ENCODE assay signal across 36 mouse cellular contexts in the genomic region with DNA sequence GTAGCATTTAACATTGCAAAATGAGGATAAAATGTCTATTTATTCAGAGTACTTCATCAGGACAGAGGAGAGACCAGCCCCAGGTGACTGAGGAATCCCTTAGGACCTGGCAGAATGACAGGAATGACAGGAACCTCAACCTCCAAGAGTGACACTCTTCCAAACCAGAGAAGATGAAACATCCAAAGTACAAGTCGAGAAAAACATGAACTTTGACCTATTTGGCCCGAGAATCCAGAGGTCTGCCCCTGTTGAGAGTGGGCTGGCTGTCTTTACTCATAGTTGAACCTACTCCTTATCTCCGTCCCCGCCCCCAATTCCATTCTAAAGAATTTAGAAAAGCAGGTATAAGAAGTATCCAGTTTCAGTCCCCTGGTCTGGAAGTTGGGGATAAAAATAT. TPM values are rescaled to one million over a fixed set of nuclear protein-coding genes. Genes with fewer than 3 reads are reported as not detected.
A peak's percentile ranks its signal among the peaks of the same experiment; 100 is the strongest.
DNase-seq lines count a peak whose midpoint lies in the region; ATAC-seq and TF ChIP-seq lines count a peak whose summit lies in the region.
"Had no signal": no experiment of that assay in that cellular context is flagged by ENCODE, and none has a peak within 500 bp of the region (broad histone marks: within the 10 kb centered on the region; RNA-seq: fewer than 3 reads in every experiment).

No protein-coding gene starts in this region.

- TF ChIP-seq CTCF in liver, adult 2 months (IDR thresholded peaks at IDR 0.05; ENCODE audit: low read depth, low read length) = no peak
- no peak for TF ChIP-seq CTCF in CH12.LX (conservative IDR thresholded peaks at IDR 0.05 in 1 of 2, IDR thresholded peaks at IDR 0.05 in 1 of 2; ENCODE audit: low read depth in 2 of 2, low read length in 2 of 2)

- TF ChIP-seq RAD21 in CH12.LX (IDR thresholded peaks at IDR 0.05; ENCODE audit: low read depth, low read length) = no peak

- no peak overlapping the region for H3K4me2 ChIP-seq in intestine, embryonic 16.5 days (ENCODE audit: low read depth, low read length)
- no peak overlapping the region for H3K4me2 ChIP-seq in intestine, embryonic 15.5 days (replicated peaks)
- no peak overlapping the region for H3K4me2 ChIP-seq in liver, embryonic 11.5 days
- H3K4me2 ChIP-seq in CH12.LX (ENCODE audit: insufficient read depth, low read depth, poor library complexity, severe bottlenecking) = peak overlapping the region; percentile 1; the same call in 1 of the 2 replicates
- H3K4me2 ChIP-seq in stomach, embryonic 16.5 days (ENCODE audit: low read depth, low read length) = peak overlapping the region; percentile 50
- H3K4me2 ChIP-seq: embryonic facial prominence, embryonic 12.5 days; forebrain, embryonic 15.5 days; hindbrain, embryonic 15.5 days; midbrain, embryonic 13.5 days; neural tube, embryonic 13.5 days had no signal

- TF ChIP-seq POLR2A in liver, adult 2 months (IDR thresholded peaks at IDR 0.05; ENCODE audit: extremely low read depth, insufficient read depth, low read length) = no peak
- no peak for TF ChIP-seq POLR2A in CH12.LX (IDR thresholded peaks at IDR 0.05; ENCODE audit: low read depth, low read length)

- no peak for ATAC-seq in intestine, embryonic 16.5 days
- no peak for ATAC-seq in intestine, embryonic 15.5 days
- ATAC-seq in liver, embryonic 11.5 days (replicated peaks; ENCODE audit: low FRiP score) = no peak
- no peak for ATAC-seq in stomach, embryonic 16.5 days (ENCODE audit: insufficient read depth, low FRiP score)
- ATAC-seq: forebrain, embryonic 15.5 days; inflammation-experienced regulatory T-cells, adult 6 months; midbrain, embryonic 13.5 days had no signal

- 0 out of 2 replicates have a peak overlapping the region, but pooled peaks have one; percentile 31 for H3K27ac ChIP-seq in intestine, embryonic 16.5 days (ENCODE audit: low read length)
- H3K27ac ChIP-seq in intestine, embryonic 15.5 days = no peak overlapping the region
- no peak overlapping the region for H3K27ac ChIP-seq in liver, adult 2 months (replicated peaks; ENCODE audit: insufficient read depth, low read depth, low read length)
- H3K27ac ChIP-seq in liver, embryonic 11.5 days (ENCODE audit: low read depth, low read length) = no peak overlapping the region
- H3K27ac ChIP-seq in CH12.LX (ENCODE audit: insufficient read depth, low read depth) = no peak overlapping the region
- peak overlapping the region; percentile 96 for H3K27ac ChIP-seq in stomach, embryonic 16.5 days (ENCODE audit: low read length)
- H3K27ac ChIP-seq: embryonic facial prominence, embryonic 12.5 days; forebrain, embryonic 10.5 days; forebrain, embryonic 15.5 days; hindbrain, embryonic 10.5 days; hindbrain, embryonic 15.5 days; kidney, postnatal 0 days; macrophage; midbrain, embryonic 13.5 days; neural tube, embryonic 13.5 days had no signal

- H3K4me1 ChIP-seq in intestine, embryonic 16.5 days (ENCODE audit: control insufficient read depth, insufficient read depth, low read length) = peaks cover 19% of the 10 kb centered on the region
- H3K4me1 ChIP-seq in intestine, embryonic 15.5 days (replicated peaks) = peaks cover 10% of the 10 kb centered on the region; the same call in 1 of the 2 replicates
- H3K4me1 ChIP-seq in liver, adult 2 months (ENCODE audit: control insufficient read depth, insufficient read depth, low read length) = peaks cover 27% of the 10 kb centered on the region
- H3K4me1 ChIP-seq in liver, embryonic 11.5 days (replicated peaks; ENCODE audit: control insufficient read depth, insufficient read depth, low read length) = peaks cover 2% of the 10 kb centered on the region; the same call in 1 of the 2 replicates
- H3K4me1 ChIP-seq in CH12.LX (ENCODE audit: control insufficient read depth in 1 of 2, insufficient read depth in 2 of 2) = no peaks in the 10 kb centered on the region
- peaks cover 8% of the 10 kb centered on the region; the same call in 1 of the 2 replicates for H3K4me1 ChIP-seq in stomach, embryonic 16.5 days (ENCODE audit: control insufficient read depth, insufficient read depth, low read length)
- H3K4me1 ChIP-seq: embryonic facial prominence, embryonic 12.5 days; hindbrain, embryonic 15.5 days; neural tube, embryonic 13.5 days had no signal

- H3K36me3 ChIP-seq in intestine, embryonic 16.5 days (ENCODE audit: control insufficient read depth, insufficient read depth, low read length) = no peaks in the 10 kb centered on the region
- no peaks in the 10 kb centered on the region for H3K36me3 ChIP-seq in intestine, embryonic 15.5 days
- no peaks in the 10 kb centered on the region for H3K36me3 ChIP-seq in liver, adult 2 months (ENCODE audit: control insufficient read depth, insufficient read depth, low read length)
- no peaks in the 10 kb centered on the region for H3K36me3 ChIP-seq in liver, embryonic 11.5 days (ENCODE audit: control insufficient read depth, insufficient read depth, low read length)
- no peaks in the 10 kb centered on the region for H3K36me3 ChIP-seq in CH12.LX (replicated peaks in 1 of 2; ENCODE audit: control insufficient read depth in 1 of 2, insufficient read depth in 1 of 2, low read length in 1 of 2)
- no peaks in the 10 kb centered on the region for H3K36me3 ChIP-seq in stomach, embryonic 16.5 days (ENCODE audit: control insufficient read depth, insufficient read depth, low read length)
- H3K36me3 ChIP-seq: embryonic facial prominence, embryonic 12.5 days; forebrain, embryonic 10.5 days; forebrain, embryonic 15.5 days; hindbrain, embryonic 10.5 days; hindbrain, embryonic 15.5 days; midbrain, embryonic 13.5 days; neural tube, embryonic 13.5 days had no signal

- WGBS in intestine, embryonic 16.5 days = 52% methylated on average over 4 of the region's 4 CpGs
- 33% methylated on average over 4 of the region's 4 CpGs for WGBS in intestine, embryonic 15.5 days
- WGBS in liver, adult 2 months = 10% methylated on average over 4 of the region's 4 CpGs
- 53% methylated on average over 4 of the region's 4 CpGs for WGBS in liver, embryonic 11.5 days
- WGBS in stomach, embryonic 16.5 days = 45% methylated on average over 4 of the region's 4 CpGs

- intact Hi-C loops in left cerebral cortex, postnatal 25 days (cut with DNase I) = no loop called here

- dilution Hi-C loops in CH12.LX (cut with MboI; ENCODE audit: extremely low pct_ligation_motif_present, extremely low pct_unique_long_range_greater_than_20kb, low sequenced_read_pairs) = no loop called here

- no peaks in the 10 kb centered on the region for H3K79me2 ChIP-seq in liver, adult 2 months (ENCODE audit: control insufficient read depth, insufficient read depth, low read length)
- no peaks in the 10 kb centered on the region for H3K79me2 ChIP-seq in CH12.LX (replicated peaks; ENCODE audit: control insufficient read depth, extremely low read depth, insufficient read depth, poor library complexity, severe bottlenecking)

- H3K27me3 ChIP-seq in intestine, embryonic 16.5 days (replicated peaks; ENCODE audit: control insufficient read depth, insufficient read depth, low read length) = no peaks in the 10 kb centered on the region
- H3K27me3 ChIP-seq in intestine, embryonic 15.5 days (replicated peaks) = no peaks in the 10 kb centered on the region
- 0 out of 2 replicates have a peak, but pooled peaks cover 2% of the 10 kb centered on the region for H3K27me3 ChIP-seq in liver, adult 2 months (ENCODE audit: control insufficient read depth, insufficient read depth, low read length)
- no peaks in the 10 kb centered on the region for H3K27me3 ChIP-seq in liver, embryonic 11.5 days (replicated peaks; ENCODE audit: control insufficient read depth, insufficient read depth, low read length)
- H3K27me3 ChIP-seq in CH12.LX (replicated peaks) = peaks cover 94% of the 10 kb centered on the region
- no peaks in the 10 kb centered on the region for H3K27me3 ChIP-seq in stomach, embryonic 16.5 days (ENCODE audit: control insufficient read depth, insufficient read depth, low read length)
- H3K27me3 ChIP-seq: embryonic facial prominence, embryonic 12.5 days; forebrain, embryonic 15.5 days; hindbrain, embryonic 15.5 days; midbrain, embryonic 13.5 days; neural tube, embryonic 13.5 days had no signal

- H3K4me3 ChIP-seq in intestine, embryonic 16.5 days (ENCODE audit: low read length) = no peak overlapping the region
- H3K4me3 ChIP-seq in intestine, embryonic 15.5 days (replicated peaks) = no peak overlapping the region
- no peak overlapping the region for H3K4me3 ChIP-seq in liver, adult 2 months (ENCODE audit: insufficient read depth, low read depth, low read length)
- no peak overlapping the region for H3K4me3 ChIP-seq in liver, embryonic 11.5 days (ENCODE audit: low read depth, low read length)
- no peak overlapping the region for H3K4me3 ChIP-seq in CH12.LX (replicated peaks in 1 of 3; ENCODE audit: low read depth in 2 of 3, low read length in 2 of 3, poor library complexity in 1 of 3)
- peak overlapping the region; percentile 38 for H3K4me3 ChIP-seq in stomach, embryonic 16.5 days (replicated peaks; ENCODE audit: low read length)
- H3K4me3 ChIP-seq: embryonic facial prominence, embryonic 12.5 days; forebrain, embryonic 10.5 days; forebrain, embryonic 15.5 days; hindbrain, embryonic 10.5 days; hindbrain, embryonic 15.5 days; midbrain, embryonic 13.5 days; neural tube, embryonic 13.5 days had no signal

- H3K9ac ChIP-seq in intestine, embryonic 16.5 days (ENCODE audit: low read depth, low read length) = no peak overlapping the region
- H3K9ac ChIP-seq in intestine, embryonic 15.5 days = no peak overlapping the region
- H3K9ac ChIP-seq in liver, adult 2 months (ENCODE audit: low read depth, low read length) = no peak overlapping the region
- H3K9ac ChIP-seq in liver, embryonic 11.5 days (ENCODE audit: low read depth, low read length) = no peak overlapping the region
- H3K9ac ChIP-seq in CH12.LX (ENCODE audit: insufficient read depth, low read depth) = no peak overlapping the region
- 0 out of 2 replicates have a peak overlapping the region, but pooled peaks have one; percentile 16 for H3K9ac ChIP-seq in stomach, embryonic 16.5 days (ENCODE audit: low read length)
- H3K9ac ChIP-seq: embryonic facial prominence, embryonic 12.5 days; forebrain, embryonic 15.5 days; hindbrain, embryonic 15.5 days; midbrain, embryonic 13.5 days; neural tube, embryonic 13.5 days had no signal

- DNase-seq in liver, adult 2 months (ENCODE audit: extremely low read depth, low read depth, low spot score) = peak; percentile 78
- no peak for DNase-seq in liver, embryonic 11.5 days (ENCODE audit: low spot score)
- no peak for DNase-seq in CH12.LX (ENCODE audit: extremely low read depth)
- DNase-seq in left cerebral cortex, postnatal 25 days (ENCODE audit: low spot score in 2 of 2) = no peak
- DNase-seq: adrenal gland, adult 8-10 months; cerebellum, adult 11 months; cerebellum, adult 9-10 months; cerebellum, postnatal 36 days; gastrocnemius, postnatal 36 days; heart, postnatal 14 days; layer of hippocampus, adult 9-11 months; liver; lung, adult 2 months; right cerebral cortex, postnatal 4 days had no signal

- no peaks in the 10 kb centered on the region for H3K9me3 ChIP-seq in intestine, embryonic 16.5 days (ENCODE audit: control insufficient read depth, low read length)
- no peaks in the 10 kb centered on the region for H3K9me3 ChIP-seq in intestine, embryonic 15.5 days
- no peaks in the 10 kb centered on the region for H3K9me3 ChIP-seq in liver, embryonic 11.5 days (ENCODE audit: control insufficient read depth, low read length)
- H3K9me3 ChIP-seq in CH12.LX (replicated peaks; ENCODE audit: low read length) = no peaks in the 10 kb centered on the region
- no peaks in the 10 kb centered on the region for H3K9me3 ChIP-seq in stomach, embryonic 16.5 days (replicated peaks; ENCODE audit: control insufficient read depth, low read length)
- H3K9me3 ChIP-seq: embryonic facial prominence, embryonic 12.5 days; forebrain, embryonic 10.5 days; forebrain, embryonic 15.5 days; hindbrain, embryonic 10.5 days; hindbrain, embryonic 15.5 days; midbrain, embryonic 13.5 days; neural tube, embryonic 13.5 days had no signal

- no peak for TF ChIP-seq EP300 in CH12.LX (IDR thresholded peaks at IDR 0.05; ENCODE audit: low read length)

- in situ Hi-C loops in CH12.LX (cut with MboI; ENCODE audit: low pct_ligation_motif_present, low pct_unique_long_range_greater_than_20kb, low sequenced_read_pairs) = no loop called here

RNA-seq across cellular contexts. Expression of gene Krt23, which starts 2.3 kb away (rescaled TPM):
- polyA plus RNA-seq in intestine, embryonic 16.5 days (2015; fragmentation: Nextera tagmentation; extraction: Ambion mirVana) = 18.4 and 19.6 TPM in 2 replicates
- polyA plus RNA-seq in intestine, embryonic 15.5 days (2015; fragmentation: Nextera tagmentation; extraction: Ambion mirVana) = 12.2 and 13.1 TPM in 2 replicates
- 4.0 and 6.4 TPM in 2 replicates for total RNA-seq in liver, adult 2 months (2014; rRNA removed)
- 1.4 and 1.7 TPM in 2 replicates for polyA plus RNA-seq in liver, adult 2 months (2012; rRNA removed)
- 0.38 TPM in 2 replicates for polyA plus RNA-seq in liver, embryonic 11.5 days (2014; fragmentation: Nextera tagmentation; extraction: Ambion mirVana)
- not detected in 2 replicates for total RNA-seq in CH12.LX (2012; rRNA removed)
- not detected in 2 replicates for total RNA-seq in CH12.LX (2014; rRNA removed)
- polyA plus RNA-seq in CH12.LX (2012; ENCODE audit: insufficient read length, low read depth) = not detected in 2 replicates
- polyA plus RNA-seq in stomach, embryonic 16.5 days (2015; fragmentation: Nextera tagmentation; extraction: Ambion mirVana) = 92.1 and 140 TPM in 2 replicates
- total RNA-seq in left cerebral cortex, postnatal 25 days (2021) = not detected
- total RNA-seq: gastrocnemius, adult 18-20 months; gastrocnemius, postnatal 36 days; heart, adult 8-10 months; heart, postnatal 14 days; left cerebral cortex, postnatal 10 days; megakaryocyte-erythroid progenitor cell, adult 5-6 weeks had no signal
- polyA plus RNA-seq: frontal cortex, adult 2 months; heart, embryonic 14.5 days; hindbrain, embryonic 10.5 days; inflammation-experienced regulatory T-cells, adult 6 months; macrophage; midbrain, embryonic 13.5 days; neural tube, embryonic 13.5 days had no signal

RNA-seq across cellular contexts. Expression of gene Krt39, which starts 30.5 kb away (rescaled TPM):
- polyA plus RNA-seq in intestine, embryonic 16.5 days (2015; fragmentation: Nextera tagmentation; extraction: Ambion mirVana) = not detected in 2 replicates
- polyA plus RNA-seq in intestine, embryonic 15.5 days (2015; fragmentation: Nextera tagmentation; extraction: Ambion mirVana) = not detected in 2 replicates
- not detected in 2 replicates for total RNA-seq in liver, adult 2 months (2014; rRNA removed)
- not detected in 2 replicates for polyA plus RNA-seq in liver, adult 2 months (2012; rRNA removed)
- polyA plus RNA-seq in liver, embryonic 11.5 days (2014; fragmentation: Nextera tagmentation; extraction: Ambion mirVana) = not detected in 2 replicates
- total RNA-seq in CH12.LX (2012; rRNA removed) (not detected in 2 replicates), CH12.LX (2014; rRNA removed) (not detected in 2 replicates)
- polyA plus RNA-seq in CH12.LX (2012; ENCODE audit: insufficient read length, low read depth) = not detected in 2 replicates
- polyA plus RNA-seq in stomach, embryonic 16.5 days (2015; fragmentation: Nextera tagmentation; extraction: Ambion mirVana) = 0.14 TPM in 1 of 2 replicates, not detected in the other
- total RNA-seq in left cerebral cortex, postnatal 25 days (2021) = not detected
- total RNA-seq: adrenal gland, adult 8-10 months; ES-E14; gastrocnemius, adult 18-20 months; gastrocnemius, postnatal 36 days; heart, adult 8-10 months; heart, postnatal 14 days; left cerebral cortex, postnatal 10 days; megakaryocyte-erythroid progenitor cell, adult 5-6 weeks had no signal
- polyA plus RNA-seq: embryonic facial prominence, embryonic 12.5 days; forebrain, embryonic 10.5 days; forebrain, embryonic 15.5 days; frontal cortex, adult 2 months; heart, embryonic 14.5 days; hindbrain, embryonic 10.5 days; hindbrain, embryonic 15.5 days; inflammation-experienced regulatory T-cells, adult 6 months; lung, adult 2 months; macrophage; midbrain, embryonic 13.5 days; neural tube, embryonic 13.5 days; spleen, adult 2 months had no signal

RNA-seq across cellular contexts. Expression of gene Krt40, which starts 52.3 kb away (rescaled TPM):
- polyA plus RNA-seq in intestine, embryonic 16.5 days (2015; fragmentation: Nextera tagmentation; extraction: Ambion mirVana) = not detected in 2 replicates
- not detected in 2 replicates for polyA plus RNA-seq in intestine, embryonic 15.5 days (2015; fragmentation: Nextera tagmentation; extraction: Ambion mirVana)
- not detected in 2 replicates for total RNA-seq in liver, adult 2 months (2014; rRNA removed)
- not detected in 2 replicates for polyA plus RNA-seq in liver, adult 2 months (2012; rRNA removed)
- polyA plus RNA-seq in liver, embryonic 11.5 days (2014; fragmentation: Nextera tagmentation; extraction: Ambion mirVana) = 0.21 TPM in 1 of 2 replicates, not detected in the other
- total RNA-seq in CH12.LX (2012; rRNA removed) = not detected in 2 replicates
- total RNA-seq in CH12.LX (2014; rRNA removed) = not detected in 2 replicates
- polyA plus RNA-seq in CH12.LX (2012; ENCODE audit: insufficient read length, low read depth) = not detected in 2 replicates
- polyA plus RNA-seq in stomach, embryonic 16.5 days (2015; fragmentation: Nextera tagmentation; extraction: Ambion mirVana) = not detected in 2 replicates
- total RNA-seq in left cerebral cortex, postnatal 25 days (2021) = not detected
- total RNA-seq: adrenal gland, adult 8-10 months; ES-E14; gastrocnemius, adult 18-20 months; gastrocnemius, postnatal 36 days; heart, adult 8-10 months; heart, postnatal 14 days; left cerebral cortex, postnatal 10 days; megakaryocyte-erythroid progenitor cell, adult 5-6 weeks had no signal
- polyA plus RNA-seq: embryonic facial prominence, embryonic 12.5 days; forebrain, embryonic 10.5 days; forebrain, embryonic 15.5 days; heart, embryonic 14.5 days; hindbrain, embryonic 10.5 days; hindbrain, embryonic 15.5 days; inflammation-experienced regulatory T-cells, adult 6 months; kidney, postnatal 0 days; limb, embryonic 11.5 days; lung, adult 2 months; macrophage; midbrain, embryonic 13.5 days; neural tube, embryonic 13.5 days; spleen, adult 2 months had no signal

RNA-seq across cellular contexts. Expression of gene Krt20, which starts 52.7 kb away (rescaled TPM):
- polyA plus RNA-seq in intestine, embryonic 16.5 days (2015; fragmentation: Nextera tagmentation; extraction: Ambion mirVana) = 101 and 110 TPM in 2 replicates
- polyA plus RNA-seq in intestine, embryonic 15.5 days (2015; fragmentation: Nextera tagmentation; extraction: Ambion mirVana) = 64.3 and 72.9 TPM in 2 replicates
- 0.09 TPM in 1 of 2 replicates, not detected in the other for total RNA-seq in liver, adult 2 months (2014; rRNA removed)
- polyA plus RNA-seq in liver, adult 2 months (2012; rRNA removed) = 0.04 and 0.15 TPM in 2 replicates
- polyA plus RNA-seq in liver, embryonic 11.5 days (2014; fragmentation: Nextera tagmentation; extraction: Ambion mirVana) = 32.1 and 34.1 TPM in 2 replicates
- not detected in 2 replicates for total RNA-seq in CH12.LX (2012; rRNA removed)
- not detected in 2 replicates for total RNA-seq in CH12.LX (2014; rRNA removed)
- not detected in 2 replicates for polyA plus RNA-seq in CH12.LX (2012; ENCODE audit: insufficient read length, low read depth)
- 16.6 and 23.3 TPM in 2 replicates for polyA plus RNA-seq in stomach, embryonic 16.5 days (2015; fragmentation: Nextera tagmentation; extraction: Ambion mirVana)
- not detected for total RNA-seq in left cerebral cortex, postnatal 25 days (2021)
- total RNA-seq: heart, adult 8-10 months; left cerebral cortex, postnatal 10 days; megakaryocyte-erythroid progenitor cell, adult 5-6 weeks had no signal
- polyA plus RNA-seq: forebrain, embryonic 15.5 days; inflammation-experienced regulatory T-cells, adult 6 months; lung, adult 2 months; macrophage; midbrain, embryonic 13.5 days had no signal

Comparison
In these comparisons a context has a peak if more than half of its experiments do, and no peak if none do; other contexts are left out.
1. H3K27ac ChIP-seq: peak in intestine, embryonic 16.5 days (single experiment) and stomach, embryonic 16.5 days (single experiment); none in intestine, embryonic 15.5 days (single experiment), liver, adult 2 months (single experiment), liver, embryonic 11.5 days (single experiment) and CH12.LX (single experiment).
2. H3K4me2 ChIP-seq: peak in CH12.LX (single experiment) and stomach, embryonic 16.5 days (single experiment); none in intestine, embryonic 16.5 days (single experiment), intestine, embryonic 15.5 days (single experiment) and liver, embryonic 11.5 days (single experiment).